ENCODE assay signal across 8 mouse cellular contexts in genomic region chr11:89243370-89243769, GRCm38 (mm10). TPM values are rescaled to one million over a fixed set of nuclear protein-coding genes. Genes with fewer than 3 reads are reported as not detected.
DNase-seq lines count a peak whose midpoint lies in the region; ATAC-seq and TF ChIP-seq lines count a peak whose summit lies in the region.

No protein-coding gene starts in this region.

- TF ChIP-seq POLR2A in heart, adult 2 months (IDR thresholded peaks at IDR 0.05; ENCODE audit: insufficient read depth, low read depth, low read length), result no peak

- H3K27ac ChIP-seq in heart, adult 2 months, result no peak overlapping the region
- no peak overlapping the region for H3K27ac ChIP-seq in heart, embryonic 11.5 days (ENCODE audit: low read depth, low read length)
- no peak overlapping the region for H3K27ac ChIP-seq in forebrain, embryonic 14.5 days (ENCODE audit: low read depth, low read length)

- no peak for ATAC-seq in heart, embryonic 11.5 days (replicated peaks; ENCODE audit: insufficient number of reproducible peaks, low FRiP score, low TSS enrichment)
- ATAC-seq in forebrain, embryonic 14.5 days, result peak; percentile 75
- no peak for ATAC-seq in erythroblast, adult 5-6 weeks (replicated peaks; ENCODE audit: low FRiP score, poor library complexity, severe bottlenecking)

- no peaks in the 10 kb centered on the region for H3K4me1 ChIP-seq in heart, adult 2 months (ENCODE audit: control insufficient read depth, insufficient read depth, low read length)
- H3K4me1 ChIP-seq in heart, embryonic 11.5 days (ENCODE audit: control insufficient read depth, insufficient read depth, low read length), result no peaks in the 10 kb centered on the region
- H3K4me1 ChIP-seq in forebrain, embryonic 14.5 days (ENCODE audit: control insufficient read depth, insufficient read depth, low read length), result no peaks in the 10 kb centered on the region

- no peaks in the 10 kb centered on the region for H3K36me3 ChIP-seq in heart, adult 2 months (ENCODE audit: control insufficient read depth, insufficient read depth, low read length)
- H3K36me3 ChIP-seq in heart, embryonic 11.5 days (ENCODE audit: control insufficient read depth, insufficient read depth, low read length), result no peaks in the 10 kb centered on the region
- H3K36me3 ChIP-seq in forebrain, embryonic 14.5 days (ENCODE audit: control insufficient read depth, insufficient read depth, low read length), result no peaks in the 10 kb centered on the region

- H3K79me2 ChIP-seq in heart, adult 2 months (replicated peaks; ENCODE audit: control insufficient read depth, insufficient read depth, low read length), result no peaks in the 10 kb centered on the region

- no peak for TF ChIP-seq EP300 in heart, adult 2 months (IDR thresholded peaks at IDR 0.05; ENCODE audit: insufficient read depth, low read depth, low read length)

- no peak overlapping the region for H3K9ac ChIP-seq in heart, adult 2 months (ENCODE audit: low read depth, low read length)
- H3K9ac ChIP-seq in heart, embryonic 11.5 days (ENCODE audit: low read depth, low read length), result no peak overlapping the region
- no peak overlapping the region; the same call in 1 of the 2 replicates for H3K9ac ChIP-seq in forebrain, embryonic 14.5 days (ENCODE audit: low read length)

- no peak for DNase-seq in heart, adult 2 months
- peak; percentile 17 for DNase-seq in ovary, postnatal 10 days (ENCODE audit: low spot score)
- DNase-seq in ovary, adult 18-20 months (ENCODE audit: low spot score), result no peak
- peak; percentile 83 for DNase-seq in forebrain, embryonic 14.5 days (ENCODE audit: low spot score)
- DNase-seq in lung, postnatal 25 days (ENCODE audit: low spot score), result peak; percentile 2
- DNase-seq in adrenal gland, postnatal 4 days (ENCODE audit: low spot score in 2 of 2), result no peak

- peak; percentile 58 for TF ChIP-seq CTCF in heart, adult 2 months (IDR thresholded peaks at IDR 0.05)

- 36% methylated on average over 3 of the region's 3 CpGs for WGBS in heart, adult 2 months
- WGBS in heart, embryonic 11.5 days (ENCODE audit: insufficient replicate concordance), result 17% methylated on average over 3 of the region's 3 CpGs
- 8% methylated on average over 3 of the region's 3 CpGs for WGBS in forebrain, embryonic 14.5 days

- H3K9me3 ChIP-seq in heart, embryonic 11.5 days (replicated peaks; ENCODE audit: control insufficient read depth, low read length), result no peaks in the 10 kb centered on the region
- H3K9me3 ChIP-seq in forebrain, embryonic 14.5 days (replicated peaks; ENCODE audit: control insufficient read depth, low read length), result no peaks in the 10 kb centered on the region

- H3K4me2 ChIP-seq in heart, embryonic 11.5 days, result no peak overlapping the region
- no peak overlapping the region for H3K4me2 ChIP-seq in forebrain, embryonic 14.5 days (ENCODE audit: low read length)

- H3K4me3 ChIP-seq in heart, adult 2 months, result no peak overlapping the region
- H3K4me3 ChIP-seq in heart, embryonic 11.5 days (ENCODE audit: low read depth, low read length), result no peak overlapping the region
- no peak overlapping the region for H3K4me3 ChIP-seq in forebrain, embryonic 14.5 days (ENCODE audit: low read depth, low read length)

- intact Hi-C loops in heart, adult 2 months (cut with DNase I), result no loop called here

- H3K27me3 ChIP-seq in heart, adult 2 months (ENCODE audit: control insufficient read depth, insufficient read depth, low read length), result no peaks in the 10 kb centered on the region
- H3K27me3 ChIP-seq in heart, embryonic 11.5 days (ENCODE audit: control insufficient read depth, insufficient read depth, low read length), result no peaks in the 10 kb centered on the region
- no peaks in the 10 kb centered on the region for H3K27me3 ChIP-seq in forebrain, embryonic 14.5 days (replicated peaks; ENCODE audit: control insufficient read depth, insufficient read depth, low read length)

RNA-seq across cellular contexts. Expression of gene Nog, which starts 58.8 kb away (rescaled TPM):
- total RNA-seq in heart, adult 2 months (2021), result under 1 TPM; 0.18 to 0.20 TPM
- polyA plus RNA-seq in heart, adult 2 months (2012; rRNA removed), result 0.18 and 0.39 TPM in 2 replicates
- polyA plus RNA-seq in heart, embryonic 11.5 days (2014; fragmentation: Nextera tagmentation; extraction: Ambion mirVana), result 1.4 and 1.9 TPM in 2 replicates
- polyA plus RNA-seq in forebrain, embryonic 14.5 days (2014; fragmentation: Nextera tagmentation; extraction: Ambion mirVana), result 3.7 and 4.2 TPM in 2 replicates
- total RNA-seq in erythroblast, adult 5-6 weeks (2015; ENCODE audit: low replicate concordance), result not detected in 2 replicates
- total RNA-seq in erythroblast, adult 5-6 weeks (2017; ENCODE audit: low replicate concordance), result not detected in 2 replicates
- total RNA-seq in adrenal gland, postnatal 4 days (2021), result under 1 TPM; 0.17 to 0.78 TPM

Comparison
In these comparisons a context has a peak if more than half of its experiments do, and no peak if none do; other contexts are left out.
1. DNase-seq: peak in ovary, postnatal 10 days (single experiment), forebrain, embryonic 14.5 days (single experiment) and lung, postnatal 25 days (single experiment); none in heart, adult 2 months (0 of 2), ovary, adult 18-20 months (single experiment) and adrenal gland, postnatal 4 days (0 of 2).